Mouse (Mus musculus) left cerebral cortex, adult 18-20 months (tissue): Measurements from ENCODE around the gene Erg. TPM values are rescaled to one million over a fixed set of nuclear protein-coding genes. Genes with fewer than 3 reads are reported as not detected.

Source experiments
- DNase-seq, 2 experiments: peaks; one replicate each; pipeline ENCODE4 v3.0.0; 2021 to 2022; ENCODE audit warnings: low spot score in 2 of 2, mixed read lengths in 1 of 2
- total RNA-seq, 2 experiments: library from RNA; stranded (reverse); gene quantifications; 2 replicates each; pipeline ENCODE4 v1.2.3; 2021

Gene Erg
- total RNA-seq, 2 experiments from 2014 or later = 3.7 to 4.4 TPM

DNA sequence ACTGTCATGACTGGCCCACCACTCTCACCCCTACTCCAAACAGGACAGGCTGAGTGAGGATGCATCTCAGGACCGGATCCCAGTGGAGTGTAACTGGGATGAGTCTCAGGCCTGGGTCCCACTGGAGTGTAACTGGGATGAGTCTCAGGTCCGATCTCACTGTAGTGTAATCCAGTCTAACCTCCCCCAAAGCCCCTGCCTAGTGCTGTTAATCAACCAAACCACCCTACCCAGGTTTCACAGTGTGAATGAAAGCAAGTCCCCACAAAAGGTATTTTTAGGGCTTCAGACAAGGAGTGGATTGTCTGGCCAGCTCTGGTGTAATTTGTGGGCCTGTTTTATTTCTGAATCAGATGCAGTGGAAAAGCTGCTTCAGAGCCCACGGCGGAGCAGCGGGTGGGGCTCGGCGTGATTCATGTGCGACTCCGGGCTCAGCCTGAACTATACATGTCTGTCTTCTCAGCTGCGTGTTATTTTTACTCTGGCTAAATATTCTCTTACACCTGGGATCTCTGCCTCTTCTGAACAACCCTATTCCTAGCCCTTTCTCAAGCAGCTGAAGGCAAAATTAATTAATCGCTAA lies 187.5 kb downstream of the Erg start:
- DNase-seq = peak; percentile 36

DNA sequence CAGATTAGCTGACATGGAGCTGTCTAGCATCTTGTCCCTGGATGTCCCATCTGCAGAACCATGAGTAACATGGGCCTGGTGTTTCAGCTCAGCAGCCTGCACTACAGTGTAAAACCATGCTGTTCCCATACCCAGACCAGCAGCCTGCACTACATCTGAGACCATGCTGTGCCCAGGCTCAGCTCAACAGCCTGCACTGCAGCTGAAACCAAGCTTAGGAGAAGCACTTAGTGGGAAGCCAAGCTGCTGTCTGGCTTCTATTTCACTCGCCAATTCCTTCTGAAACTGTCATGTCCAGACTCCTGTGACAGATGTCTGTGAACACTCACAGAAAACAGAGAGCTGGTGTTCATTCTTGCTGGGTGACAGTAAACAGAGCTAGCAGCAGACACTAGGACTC lies 195.6 kb downstream of the Erg start:
- DNase-seq = no peak

DNA sequence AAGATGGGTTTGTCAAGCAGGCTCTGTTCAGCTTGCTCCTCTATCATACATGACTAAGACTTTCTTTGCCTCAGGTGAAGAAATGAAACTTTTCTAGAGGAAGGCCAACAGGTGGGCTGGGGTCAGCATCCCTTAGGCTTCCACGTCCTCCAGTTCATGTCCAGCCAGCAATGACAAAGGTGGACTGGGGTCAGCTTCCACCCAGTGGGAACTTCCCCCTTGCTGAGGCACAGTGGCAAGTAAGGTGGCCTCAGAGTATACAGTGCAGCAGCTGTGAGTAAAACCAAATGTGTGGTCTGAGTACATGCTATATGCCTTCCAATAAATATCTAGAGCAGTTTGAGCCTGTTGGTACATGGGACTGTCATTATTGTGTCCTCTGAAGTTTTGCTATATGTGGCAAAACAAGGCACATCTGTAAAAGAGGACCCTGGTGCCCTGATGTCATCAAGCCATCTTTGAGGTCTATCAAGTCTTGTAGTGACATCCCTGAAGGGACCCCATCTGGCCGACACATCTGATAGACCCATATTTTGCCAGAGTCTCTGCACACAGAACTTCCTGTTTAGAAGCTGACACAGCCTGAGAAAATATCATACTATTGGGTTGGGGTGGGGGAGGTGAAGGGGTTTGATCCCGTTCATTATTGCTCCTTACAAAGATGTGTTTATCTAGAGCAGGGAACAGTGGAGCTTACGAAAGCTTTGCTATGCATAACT lies 197.4 kb downstream of the Erg start:
- no peak for DNase-seq

DNA sequence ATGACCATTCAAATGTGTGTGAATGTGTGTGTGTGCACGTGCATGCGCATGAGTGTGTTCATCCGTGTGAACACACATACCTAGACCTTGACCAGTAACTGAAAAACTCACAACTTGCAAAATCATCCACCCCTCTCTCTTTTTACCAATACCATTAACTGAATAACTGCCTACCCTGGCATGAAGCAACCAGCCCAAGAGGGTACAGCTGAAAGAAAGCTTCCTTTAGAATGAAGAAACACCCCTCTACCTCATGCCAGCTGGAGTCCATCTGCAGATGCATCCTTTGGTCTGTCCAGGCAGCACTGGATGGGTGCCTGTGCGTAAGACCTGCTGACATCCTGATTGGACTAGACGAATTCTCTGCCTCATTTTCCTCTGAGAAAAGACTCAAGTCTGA lies 198.1 kb downstream of the Erg start:
- no peak for DNase-seq

DNA sequence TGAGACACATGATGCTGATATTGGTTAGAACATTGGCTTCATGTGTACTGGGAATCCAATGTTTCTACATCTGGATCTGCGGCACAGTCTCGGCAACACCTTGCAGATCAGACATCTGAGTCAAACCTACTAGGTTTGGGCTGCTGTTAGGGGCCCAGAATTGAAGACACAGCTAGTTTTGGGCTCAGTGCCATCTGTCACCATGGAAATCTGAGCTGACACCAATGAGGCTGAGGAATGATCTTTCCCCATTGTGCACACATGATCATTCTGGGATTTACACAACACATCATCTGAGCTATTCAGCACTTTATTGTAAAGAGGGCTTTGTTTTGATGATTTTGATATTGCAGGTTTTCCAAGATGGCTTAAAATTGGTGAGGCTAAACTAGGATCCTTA lies 199.4 kb downstream of the Erg start:
- DNase-seq = no peak

DNA sequence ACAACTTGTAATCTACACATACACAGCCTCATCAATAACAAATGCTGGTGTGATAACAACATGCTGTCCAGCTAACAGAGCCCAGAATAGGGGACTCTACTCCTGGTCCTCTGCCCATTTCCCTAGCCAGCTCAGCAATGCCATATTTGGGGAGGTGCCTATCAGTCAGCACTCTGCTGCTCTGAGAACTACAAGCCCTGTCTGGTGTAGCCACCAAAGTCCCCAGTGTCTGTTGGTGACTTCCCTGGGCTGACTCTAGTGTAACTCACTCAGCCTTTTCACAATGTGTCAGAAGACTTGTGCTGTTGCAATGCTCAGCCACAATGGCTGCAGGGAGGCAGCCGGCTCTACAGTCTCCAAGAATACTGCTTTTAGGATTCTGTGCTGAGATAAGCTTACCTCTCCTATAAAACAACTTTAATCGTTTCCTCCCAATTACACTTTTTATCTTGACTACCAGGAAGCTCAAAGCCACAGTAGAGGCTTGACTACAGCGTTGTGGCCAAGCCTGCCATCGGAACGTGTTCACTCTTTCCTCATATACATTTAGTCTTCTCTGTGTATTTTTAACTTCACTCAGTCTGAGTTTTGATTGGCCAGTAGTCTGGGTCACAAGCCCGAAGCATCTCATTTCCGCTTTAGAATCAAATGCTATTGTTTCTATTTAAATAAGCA lies 201.0 kb downstream of the Erg start:
- no peak for DNase-seq

DNA sequence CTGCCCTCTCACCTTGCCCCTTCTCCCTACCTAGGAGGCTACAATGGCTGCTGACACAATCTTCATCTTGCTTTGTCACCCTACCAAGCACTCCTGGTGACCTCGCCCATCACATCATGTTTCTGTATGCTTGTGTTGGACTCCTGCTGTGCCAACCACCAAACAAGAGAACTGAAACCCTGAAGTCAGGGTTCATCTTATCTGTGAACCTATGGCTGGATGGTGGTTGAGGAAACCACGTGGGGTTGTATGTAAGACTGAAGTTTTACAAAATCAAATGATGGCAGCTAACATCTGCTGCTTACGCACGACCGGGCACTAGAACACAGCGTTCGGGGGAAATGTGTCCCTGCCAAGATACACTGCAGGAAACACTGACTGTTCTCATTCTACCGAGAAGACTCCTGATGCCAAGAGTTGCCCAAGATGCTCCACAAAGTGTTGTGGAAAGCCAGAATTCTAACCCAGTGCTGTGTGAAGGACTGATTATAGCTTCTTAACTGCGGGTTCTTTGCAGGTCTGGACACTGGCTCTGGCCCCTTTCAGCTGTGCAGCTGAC lies 201.7 kb downstream of the Erg start:
- DNase-seq = no peak

DNA sequence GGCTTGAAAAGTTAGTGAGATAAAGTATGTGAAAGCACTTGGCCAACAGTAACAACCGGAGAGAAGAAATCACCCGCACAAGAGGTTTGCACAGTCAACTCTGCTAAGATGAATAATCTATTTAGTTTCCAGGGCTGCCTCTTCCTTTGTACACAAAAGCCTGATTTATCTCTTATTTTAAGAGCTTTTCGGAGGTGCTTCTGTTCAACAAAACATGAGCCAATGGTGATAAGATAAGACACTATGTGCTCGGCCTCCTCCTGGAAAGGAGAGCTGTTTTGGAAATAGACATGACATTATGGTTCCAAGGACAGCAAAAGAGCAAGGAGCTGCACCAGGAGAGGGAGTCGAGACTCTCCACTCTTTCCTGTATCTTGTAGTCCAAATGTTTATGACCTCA lies 204.1 kb downstream of the Erg start:
- DNase-seq = no peak

DNA sequence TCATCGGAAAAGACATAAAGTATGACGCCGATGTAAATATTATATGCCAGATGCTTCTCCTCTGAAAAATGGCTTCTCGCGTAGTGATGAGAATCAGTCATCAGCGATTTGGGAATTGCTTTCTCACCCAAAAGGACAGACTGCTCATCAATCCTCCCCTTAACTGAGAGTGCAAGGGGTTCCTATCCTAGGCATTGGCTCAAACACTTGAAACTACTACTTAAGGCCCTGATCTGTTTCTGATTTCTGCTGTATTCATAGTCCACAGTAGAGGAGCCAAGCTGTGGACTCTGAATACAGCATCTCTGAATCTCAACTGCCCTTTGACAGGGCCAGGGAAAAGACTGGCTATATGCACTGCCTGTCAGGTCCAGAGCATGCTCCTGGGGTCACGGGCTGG lies 209.6 kb downstream of the Erg start:
- no peak for DNase-seq

DNA sequence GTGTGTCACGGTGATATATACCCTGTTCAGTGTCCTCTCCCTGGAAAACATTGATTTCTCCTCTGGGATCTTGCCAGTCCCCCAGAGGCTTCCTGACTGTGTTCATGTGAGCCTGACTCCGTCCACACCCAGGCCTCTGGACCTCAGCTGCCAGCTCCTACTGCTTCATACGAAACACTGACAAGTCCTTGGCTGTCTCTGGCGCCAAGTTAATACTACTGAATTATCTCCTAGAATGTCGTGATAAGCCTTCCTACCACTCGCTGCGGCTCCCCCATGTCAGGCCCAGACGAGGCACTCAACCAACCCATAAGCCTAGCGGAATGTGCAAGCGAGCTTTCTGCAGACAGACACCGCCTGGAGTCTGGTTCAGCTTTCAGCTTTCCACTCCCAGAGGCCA lies 210.0 kb downstream of the Erg start:
- no peak for DNase-seq

DNA sequence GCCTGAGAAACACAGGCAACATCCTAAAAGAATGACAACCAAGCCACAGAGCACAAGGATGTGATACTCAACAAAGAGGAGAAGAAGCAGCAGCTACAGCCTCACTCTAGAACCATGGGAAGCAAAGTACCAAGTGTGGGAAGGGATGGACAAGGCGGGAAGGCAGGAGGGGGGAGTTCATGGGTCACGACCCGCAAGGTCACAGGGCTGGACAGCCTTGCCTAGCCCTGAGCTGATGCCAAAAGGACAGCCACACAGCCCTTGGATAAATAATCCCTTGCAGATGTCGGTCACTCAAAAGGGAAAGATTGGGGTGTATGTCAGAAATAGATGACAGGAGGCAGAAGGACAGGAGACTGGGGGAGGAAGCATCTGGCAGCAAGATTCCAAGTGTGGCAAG lies 211.7 kb downstream of the Erg start:
- DNase-seq = no peak

DNA sequence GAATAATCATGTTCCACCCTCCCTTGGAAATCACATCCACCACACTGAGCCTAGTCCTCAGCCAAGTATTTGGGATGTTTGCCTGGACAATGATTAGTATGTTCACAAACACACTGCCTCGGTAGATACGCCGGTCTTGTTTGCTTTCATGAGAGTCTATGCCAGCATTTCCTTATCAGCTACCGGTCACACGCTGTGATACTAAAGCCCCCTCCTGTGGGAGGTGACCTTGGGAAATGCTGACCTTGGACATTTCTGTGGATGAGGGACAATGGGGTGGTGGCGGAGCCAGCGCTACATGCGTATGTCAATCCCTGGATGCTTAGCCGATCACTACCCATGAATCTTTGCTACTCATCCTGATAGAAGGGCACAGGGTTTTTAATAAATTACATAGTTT lies 213.4 kb downstream of the Erg start:
- DNase-seq = no peak

DNA sequence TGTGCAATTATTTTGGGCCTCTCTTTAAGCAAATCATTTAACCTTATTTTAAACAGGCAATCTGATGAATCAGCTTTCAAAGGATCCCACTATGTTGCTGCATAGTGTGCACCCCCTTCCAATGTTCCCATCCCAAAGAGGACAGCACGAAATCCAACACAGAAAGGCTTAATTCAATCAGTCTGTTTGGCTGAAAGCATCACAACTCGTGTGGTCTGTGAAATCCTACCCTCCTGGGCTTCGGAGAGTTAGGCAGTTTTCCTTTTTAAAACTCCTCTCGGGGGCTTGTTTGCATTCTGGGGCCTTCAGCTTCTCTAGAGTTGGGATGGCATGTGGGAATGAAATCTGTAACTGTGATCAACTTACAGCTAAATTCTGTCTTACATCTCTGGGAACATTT lies 214.7 kb downstream of the Erg start:
- DNase-seq = no peak

DNA sequence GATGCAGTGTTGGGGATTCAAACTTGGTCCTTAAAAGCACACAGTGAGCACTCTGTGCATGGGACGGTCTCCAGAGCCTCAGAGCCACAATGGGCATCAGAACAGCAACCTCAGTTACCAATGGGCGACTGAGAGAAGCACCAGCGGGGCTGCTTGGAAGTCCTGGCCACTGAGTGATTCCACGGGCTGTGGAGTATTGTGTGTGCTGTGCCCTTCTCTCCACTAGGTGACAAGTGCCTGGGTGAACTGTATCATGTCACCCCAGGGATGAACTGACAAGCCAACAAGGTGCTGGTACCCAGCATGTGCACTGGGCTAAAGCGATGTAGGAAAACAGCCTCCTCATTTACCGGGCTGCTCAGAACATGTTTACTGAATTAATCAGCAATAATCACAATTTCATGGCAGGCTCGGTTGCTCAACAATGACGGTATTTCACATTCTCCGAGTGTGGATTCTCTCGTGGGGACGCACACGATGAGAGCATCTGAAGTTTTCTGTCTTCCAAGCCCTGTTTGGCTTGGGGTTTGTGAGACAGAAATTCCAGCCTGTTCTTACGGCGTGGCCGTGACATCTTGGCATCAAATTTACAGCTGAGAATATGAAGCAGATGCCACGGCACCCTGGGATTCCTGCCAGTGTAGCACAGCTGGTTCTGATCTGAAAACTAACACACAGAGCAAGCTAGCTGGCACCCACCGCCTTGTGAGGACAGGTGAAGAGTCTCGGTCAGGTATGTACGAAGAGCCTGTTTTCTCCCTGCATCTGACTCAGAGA lies 219.2 kb downstream of the Erg start:
- DNase-seq = no peak

DNA sequence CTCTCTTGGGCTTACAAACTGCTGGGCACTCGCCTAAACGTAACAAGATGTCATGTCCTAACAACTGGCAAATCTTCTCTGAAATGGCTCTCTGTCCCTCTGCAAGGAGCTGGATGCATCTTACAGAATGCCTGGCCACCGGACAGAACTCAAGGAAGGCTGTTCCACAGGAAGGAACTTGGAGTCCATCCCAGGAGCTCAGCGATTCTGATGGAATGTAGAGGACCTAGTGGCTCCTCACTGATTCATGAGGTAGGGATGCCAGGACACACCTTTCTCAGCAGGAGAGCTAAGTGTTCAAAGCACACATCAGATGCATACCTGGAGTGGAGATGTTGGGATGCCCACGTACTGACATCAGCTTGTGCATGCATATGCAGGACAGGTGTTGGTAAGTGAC lies 221.2 kb downstream of the Erg start:
- no peak for DNase-seq

DNA sequence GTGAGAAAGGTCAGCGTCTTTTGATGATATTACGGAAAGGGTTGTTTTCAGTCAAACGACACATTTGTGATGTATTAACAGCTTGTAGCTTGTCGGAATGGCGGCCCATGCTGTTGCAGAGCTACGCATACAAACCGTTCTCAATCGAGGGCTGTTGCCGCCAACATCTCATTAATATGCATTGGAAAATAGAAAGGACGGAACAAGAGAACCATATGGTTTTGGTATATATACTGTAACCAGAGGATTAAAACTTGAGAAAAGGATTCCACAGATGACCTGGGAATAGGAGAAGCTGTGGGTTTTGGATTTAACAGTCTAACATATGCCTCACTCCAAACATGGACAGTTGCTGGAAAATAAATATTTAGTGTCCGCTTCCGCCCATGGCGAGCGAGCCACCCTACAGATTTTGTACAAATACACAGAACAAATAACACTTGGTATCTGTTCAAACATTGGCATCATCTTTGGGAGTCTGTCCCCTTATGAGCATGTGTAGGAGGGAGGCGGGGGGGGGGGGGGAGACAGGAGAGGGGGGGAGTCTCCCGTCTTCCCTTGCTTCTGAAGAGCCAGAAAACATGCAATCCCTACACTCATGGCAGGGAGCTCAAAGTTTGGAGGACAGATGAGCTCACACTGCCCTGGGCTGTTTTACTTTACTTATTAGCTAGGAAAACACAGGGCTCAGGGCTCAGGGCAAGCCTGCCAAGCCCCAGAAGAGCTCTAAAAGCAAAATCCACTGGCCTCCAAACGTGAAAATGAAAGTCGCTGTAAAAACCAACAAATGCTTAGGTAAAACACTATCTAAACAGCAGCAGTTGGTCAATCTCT lies 222.5 kb downstream of the Erg start:
- no peak for DNase-seq

DNA sequence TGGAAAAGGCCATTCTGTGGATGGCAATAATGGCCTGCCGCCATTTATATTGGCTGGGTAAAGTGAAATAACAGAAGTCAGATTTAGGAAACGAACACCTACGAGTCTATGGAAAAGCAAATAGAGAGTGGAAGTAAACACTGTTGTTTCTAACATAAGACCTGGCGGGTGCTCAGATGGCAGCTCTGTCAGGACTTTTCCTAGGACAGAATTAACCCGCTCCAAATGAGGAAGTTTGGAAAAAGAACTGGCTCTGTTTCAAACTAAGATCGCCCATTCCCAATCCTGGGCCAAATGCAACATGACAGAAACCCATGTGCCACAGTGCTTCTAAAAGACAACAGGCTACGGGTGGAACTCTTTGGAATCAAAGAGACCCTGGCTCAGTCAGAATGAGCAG lies 224.4 kb downstream of the Erg start:
- no peak for DNase-seq

DNA sequence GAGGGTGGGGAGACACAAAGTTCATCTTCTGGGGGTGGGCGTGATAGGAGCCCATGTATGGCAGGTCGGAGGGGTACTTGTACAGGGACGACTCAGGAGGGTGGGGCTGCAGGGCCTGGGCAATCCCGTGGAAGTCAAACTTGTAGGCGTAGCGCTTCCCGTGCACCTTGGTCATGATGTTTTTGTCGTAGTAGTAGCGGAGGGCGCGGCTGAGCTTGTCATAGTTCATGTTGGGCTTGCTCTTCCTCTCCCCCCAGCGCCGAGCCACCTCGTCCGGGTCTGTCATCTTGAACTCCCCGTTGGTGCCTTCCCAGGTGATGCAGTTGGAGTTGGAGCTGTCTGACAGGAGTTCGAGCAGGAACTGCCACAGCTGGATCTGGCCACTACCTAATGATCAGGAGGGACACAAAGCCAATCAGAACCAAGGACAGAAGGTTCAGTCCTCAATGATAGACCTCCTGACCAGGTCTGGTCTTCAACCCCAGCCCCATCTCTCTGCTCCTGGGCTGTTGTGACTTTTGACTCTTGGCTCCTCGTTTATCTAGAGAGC lies 225.4 kb downstream of the Erg start:
- no peak for DNase-seq

DNA sequence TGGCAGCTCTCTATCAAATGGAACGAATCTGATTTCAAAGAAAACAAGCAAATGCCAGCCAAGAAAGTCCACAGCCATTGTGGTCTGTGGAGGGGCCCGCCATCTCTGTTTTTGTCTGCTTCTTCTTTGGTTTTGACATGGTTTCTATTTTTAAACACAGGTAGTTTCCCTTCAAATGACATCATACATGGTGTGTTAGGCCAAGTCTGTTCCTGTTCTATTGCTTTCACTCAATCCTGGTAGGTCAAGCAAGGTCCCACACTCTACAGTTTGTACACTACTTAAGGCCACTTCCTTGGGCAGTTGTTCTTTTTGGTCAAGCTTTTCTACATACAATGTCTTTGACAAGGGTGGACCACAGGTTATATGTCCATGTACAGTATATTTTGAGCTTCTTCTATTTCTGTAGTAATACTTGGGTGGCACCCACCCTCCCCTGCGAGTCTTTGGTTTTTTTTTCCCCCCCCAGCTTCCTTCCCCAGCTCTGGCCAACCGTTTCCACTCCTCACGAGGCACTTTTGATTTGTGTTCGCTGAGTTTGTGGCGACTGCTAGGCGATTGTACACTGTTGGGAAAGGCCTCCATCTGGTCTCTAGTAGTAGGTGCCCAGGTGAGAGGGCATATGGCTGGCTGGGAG lies 226.1 kb downstream of the Erg start:
- no peak for DNase-seq
